Mouse (Mus musculus) lung, postnatal 0 days (tissue): ENCODE measurements around the gene Cdhr3.

Experiments
- CTCF ChIP-seq: IDR thresholded peaks from 2 replicates; pipeline ENCODE4 v1.5.1; 2016; ENCODE audit warnings: antibody characterized with exemption, mild to moderate bottlenecking
- EP300 ChIP-seq: IDR thresholded peaks from 2 replicates; pipeline ENCODE4 v1.6.1; 2016; ENCODE audit warnings: antibody characterized with exemption, mild to moderate bottlenecking, control low read depth

DNA sequence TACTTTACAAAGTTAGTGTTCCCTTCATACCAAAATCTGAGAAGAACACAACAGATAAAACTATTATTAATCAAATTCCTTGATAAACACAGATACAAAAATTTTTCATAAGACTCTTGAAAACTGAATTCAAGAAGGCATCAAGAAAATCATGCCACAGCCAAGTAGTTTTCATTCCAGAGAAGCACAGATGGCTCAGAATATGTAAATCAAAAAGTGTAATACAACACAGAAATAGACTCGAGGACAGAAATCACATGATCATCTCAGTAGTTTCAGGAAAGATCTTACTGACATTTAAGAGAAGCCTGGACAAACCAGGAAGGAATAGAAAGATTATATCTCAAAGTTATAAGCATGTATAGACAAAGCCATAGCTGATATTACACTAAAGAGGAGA, 106.4 kb downstream of the Cdhr3 start:
- TF ChIP-seq EP300 (no peak), CTCF (no peak)
